Mouse (Mus musculus) Patski (cell line): Measurements from ENCODE around the gene Gm39115. TPM values are rescaled to one million over a fixed set of nuclear protein-coding genes. Genes with fewer than 3 reads are reported as not detected.

Experiments used
- ATAC-seq: fragments of 100-300 bp; one replicate; pipeline ENCODE4 v1.8.0; 2021
- CTCF ChIA-PET: fragments of 350-600 bp; sonication (Branson Sonifier 250); formaldehyde crosslinking; loops from one replicate; lab custom pipeline; 2022; ENCODE audit warnings: inconsistent platforms; lab: Charles Lee
- POLR2A ChIA-PET: fragments of 350-600 bp; sonication (Branson Sonifier 250); formaldehyde crosslinking; loops from one replicate; lab custom pipeline; 2022; ENCODE audit warnings: antibody characterized with exemption, inconsistent platforms; lab: Charles Lee
- DNase-seq: peaks from one replicate; pipeline ENCODE4 v3.0.0-alpha.2; 2011; ENCODE audit warnings: low read depth, low spot score
- H3K27me3 ChIP-seq: fragments of 371-371 bp; one replicate; pipeline ENCODE4 v1.5.1; 2021
- CTCF ChIP-seq: fragments of 100-300 bp; IDR thresholded peaks from one replicate; pipeline ENCODE4 v1.5.1; 2021
- in situ Hi-C: fragments of 300-500 bp; cut with MboI; formaldehyde crosslinking; loops from 3 replicates; pipeline ENCODE4 v1.11.1; 2018; ENCODE audit warnings: low pct_unique_long_range_greater_than_20kb, mixed read lengths
- polyA plus RNA-seq: library from polyadenylated mRNA; unstranded; gene quantifications from one replicate; pipeline ENCODE4 v1.2.3, GENCODE M21; 2021

Gene Gm39115
- polyA plus RNA-seq, 1 experiment from 2014 or later, result not detected

DNA sequence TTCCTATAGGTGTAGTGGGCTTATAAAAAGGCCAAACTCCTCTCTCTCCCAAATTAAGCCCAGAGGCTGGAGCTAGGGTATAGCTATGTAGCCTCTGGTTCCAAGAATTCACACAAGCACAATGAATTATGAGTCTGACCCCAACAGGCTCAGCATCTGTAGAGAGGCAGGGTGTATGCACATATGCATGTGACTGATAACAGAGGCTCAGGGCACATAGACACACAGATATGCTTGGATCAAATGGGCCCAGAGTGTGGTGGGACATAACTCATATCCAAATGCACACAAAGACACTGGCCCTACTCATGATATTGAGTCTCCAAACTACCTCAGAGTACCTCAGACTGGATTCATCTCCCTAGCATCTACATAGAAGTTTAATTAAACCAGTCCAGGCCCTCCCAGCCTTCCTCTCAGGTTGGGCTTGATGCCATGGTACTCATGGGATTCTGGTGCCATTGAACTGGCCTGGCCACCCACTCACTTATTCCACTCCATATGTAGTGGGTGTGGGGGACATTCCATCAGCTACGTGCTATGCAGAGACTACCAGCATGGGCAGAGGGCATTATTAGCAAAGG is 48.7 kb downstream of the Gm39115 start:
- POLR2A ChIA-PET, result interaction anchor here (1.3 to 3.9 kb wide), 3 partner anchors 7 to 35 kb away, joined by 5 to 27 read pairs (median 7); partner anchors contain the start of gene Dusp8
- H3K27me3 ChIP-seq, result no peaks in the 10 kb centered on the region
- ATAC-seq, result no peak
- CTCF ChIA-PET, result interaction anchor here (1.1 to 1.6 kb wide), 4 partner anchors 10 to 19 kb away, joined by 3 to 5 read pairs (median 4); no protein-coding TSS in a partner anchor
- TF ChIP-seq CTCF, result no peak
- in situ Hi-C loops, result loop anchor here (25.0 kb wide), 1 partner anchor 525 kb away; the partner anchor contains the start of gene Ap2a2
- no peak for DNase-seq

GRCm38 (mm10) chr7:142086159-142086905 is 49.5 kb downstream of the Gm39115 start:
- CTCF ChIA-PET, result interaction anchor here (1.1 to 1.6 kb wide), 4 partner anchors 11 to 71 kb away, joined by 3 to 5 read pairs (median 4); no protein-coding TSS in a partner anchor
- no peaks in the 10 kb centered on the region for H3K27me3 ChIP-seq
- in situ Hi-C loops, result loop anchor here (25.0 kb wide), 1 partner anchor 524 kb away; the partner anchor contains the start of gene Ap2a2
- no peak for DNase-seq
- POLR2A ChIA-PET, result interaction anchor here (0.7 to 3.9 kb wide), 3 partner anchors 8 to 34 kb away, joined by 3 to 27 read pairs (median 5); partner anchors contain the start of gene Dusp8
- TF ChIP-seq CTCF, result no peak
- no peak for ATAC-seq

Other genes with a start within 250 kb of the Gm39115 start
- gene Tollip, start 217.5 kb downstream of the Gm39115 start, polyA plus RNA-seq, result 48.0 TPM
- gene Brsk2, start 186.3 kb downstream of the Gm39115 start, polyA plus RNA-seq, result 0.04 TPM
- 35.2 TPM for gene Mob2, start 75.0 kb downstream of the Gm39115 start, polyA plus RNA-seq
- gene Dusp8, start 40.2 kb downstream of the Gm39115 start, polyA plus RNA-seq, result 15.2 TPM
- not detected for gene Gm45618, start 15.3 kb downstream of the Gm39115 start, polyA plus RNA-seq
- gene Gm45337, start 8.6 kb upstream of the Gm39115 start, polyA plus RNA-seq, result not detected
- not detected for gene Gm29735, start 21.1 kb upstream of the Gm39115 start, polyA plus RNA-seq
- gene Gm4553, start 29.7 kb upstream of the Gm39115 start, polyA plus RNA-seq, result not detected
- gene Krtap5-2, start 40.0 kb upstream of the Gm39115 start, polyA plus RNA-seq, result not detected
- not detected for gene Gm10153, start 54.4 kb upstream of the Gm39115 start, polyA plus RNA-seq
- not detected for gene Krtap5-3, start 65.3 kb upstream of the Gm39115 start, polyA plus RNA-seq
- gene Gm7579, start 75.8 kb upstream of the Gm39115 start, polyA plus RNA-seq, result not detected
- gene Krtap5-5, start 93.9 kb upstream of the Gm39115 start, polyA plus RNA-seq, result not detected
- not detected for gene Gm40460, start 105.0 kb upstream of the Gm39115 start, polyA plus RNA-seq
- not detected for gene Gm2431, start 122.3 kb upstream of the Gm39115 start, polyA plus RNA-seq
- not detected for gene Gm4559, start 138.3 kb upstream of the Gm39115 start, polyA plus RNA-seq
- not detected for gene Krtap5-1, start 161.1 kb upstream of the Gm39115 start, polyA plus RNA-seq
- not detected for gene Krtap5-4, start 167.5 kb upstream of the Gm39115 start, polyA plus RNA-seq
- 325 TPM for gene Ifitm10, start 237.7 kb upstream of the Gm39115 start, polyA plus RNA-seq
- gene Gm49369, start 246.6 kb upstream of the Gm39115 start, polyA plus RNA-seq, result 1,155 TPM